Mouse (Mus musculus): ENCODE measurements around the gene Itga11. TPM values are rescaled to one million over a fixed set of nuclear protein-coding genes. Genes with fewer than 3 reads are reported as not detected.

The Itga11 gene
- 0.36 and 0.62 TPM in 2 replicates for polyA plus RNA-seq (2016; fragmentation: Nextera tagmentation; extraction: Ambion mirVana)

GRCm38 (mm10) chr9:62677641-62678549 lies at the start of gene Itga11:
TSS of gene Itga11 (plus strand) at chr9:62677826.
- Histone ChIP-seq H3K4me3 (peak within 1 kb of the TSS; percentile 60), H3K27ac (peak within 1 kb of the TSS; percentile 78), H3K4me1 (peaks cover 25% of the 10 kb centered on the region), H3K36me3 (no peaks in the 10 kb centered on the region), H3K9me3 (no peaks in the 10 kb centered on the region), H3K27me3 (ENCODE audit: insufficient read depth, poor library complexity, severe bottlenecking) (peaks cover 84% of the 10 kb centered on the region)
- 2% methylated on average over 45 of the region's 45 CpGs for WGBS
- no peak for DNase-seq (ENCODE audit: low spot score)

DNA sequence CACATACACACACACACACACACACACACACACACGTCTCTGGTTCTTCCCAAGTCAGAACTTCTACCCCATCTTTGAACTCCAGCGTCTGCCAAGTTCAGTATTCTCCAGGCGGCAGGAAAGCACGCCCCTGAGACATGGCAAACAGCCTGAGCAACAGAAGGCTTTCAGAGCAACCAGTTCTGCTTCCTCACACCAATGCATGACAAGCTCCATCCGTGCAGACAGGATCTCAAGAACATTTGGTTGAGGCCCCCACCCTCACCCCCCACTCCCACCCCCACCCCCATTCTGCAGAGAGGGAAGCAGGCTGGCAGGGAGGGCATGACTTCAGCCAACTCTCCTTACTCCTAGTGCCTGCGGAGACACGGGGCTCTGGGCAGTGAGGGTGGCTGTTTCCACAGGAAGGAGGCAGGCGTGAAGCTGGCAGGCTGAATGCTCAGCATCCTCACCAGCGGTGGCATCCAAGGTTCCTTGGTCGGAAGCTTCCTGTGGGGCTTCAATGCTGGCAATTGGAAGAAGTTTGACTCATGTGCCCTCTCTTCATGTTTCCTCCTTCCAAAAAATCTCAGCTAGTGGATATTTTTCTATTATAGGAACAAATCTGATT lies 46.9 kb upstream of the Itga11 start:
- no peak for DNase-seq (ENCODE audit: low spot score)
- H3K9me3 ChIP-seq: no peaks in the 10 kb centered on the region
- H3K4me1 ChIP-seq: peaks cover 33% of the 10 kb centered on the region
- WGBS: 71% methylated on average over 10 of the region's 10 CpGs
- H3K4me3 ChIP-seq: no peak overlapping the region
- no peaks in the 10 kb centered on the region for H3K36me3 ChIP-seq
- 0 out of 2 replicates have a peak overlapping the region, but pooled peaks have one; percentile 0 for H3K27ac ChIP-seq
- H3K27me3 ChIP-seq (ENCODE audit: insufficient read depth, poor library complexity, severe bottlenecking): no peaks in the 10 kb centered on the region

DNA sequence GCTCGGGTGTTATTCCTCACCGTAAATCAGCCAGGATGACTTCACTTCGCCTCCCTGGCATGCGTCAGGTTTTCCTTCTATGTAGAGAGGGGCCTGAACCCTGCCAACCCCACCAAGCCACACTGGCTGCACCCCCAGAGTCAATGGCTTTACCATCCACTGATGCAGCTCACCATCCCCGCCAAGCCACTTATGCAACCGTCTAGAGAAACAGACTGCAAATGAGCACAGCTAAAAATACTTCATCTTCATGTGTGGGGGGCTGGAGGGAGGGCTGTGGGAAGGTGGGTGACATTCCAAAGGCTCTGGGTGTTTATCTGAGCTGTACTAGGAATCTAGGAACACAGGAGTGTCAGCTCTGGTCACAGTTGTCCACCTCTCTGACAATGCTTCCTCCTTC lies 45.2 kb upstream of the Itga11 start:
- H3K4me3 ChIP-seq: no peak overlapping the region
- H3K27ac ChIP-seq: peak overlapping the region; percentile 73
- no peaks in the 10 kb centered on the region for H3K36me3 ChIP-seq
- no peak for DNase-seq (ENCODE audit: low spot score)
- peaks cover 24% of the 10 kb centered on the region for H3K4me1 ChIP-seq
- no peaks in the 10 kb centered on the region for H3K27me3 ChIP-seq (ENCODE audit: insufficient read depth, poor library complexity, severe bottlenecking)
- H3K9me3 ChIP-seq: no peaks in the 10 kb centered on the region
- 65% methylated on average over 6 of the region's 6 CpGs for WGBS

DNA sequence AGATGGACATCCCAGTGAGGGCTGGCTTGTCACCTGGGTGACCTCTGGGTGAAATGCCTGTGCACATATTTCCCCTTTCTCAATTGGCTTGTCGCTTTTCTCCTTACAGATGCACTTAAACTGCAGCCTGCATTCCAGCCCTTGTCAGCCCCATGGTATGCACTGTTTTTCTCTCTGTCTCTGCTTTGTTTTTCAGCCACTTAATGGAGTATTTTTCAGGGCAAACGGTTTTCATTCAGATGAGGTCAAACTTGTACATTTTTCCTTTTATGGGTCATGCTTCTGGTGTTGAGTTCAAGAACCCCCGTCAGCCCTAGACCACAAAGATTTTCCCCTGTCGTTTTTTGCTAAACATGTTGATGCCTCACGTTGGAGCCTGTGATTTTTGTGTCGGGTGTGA lies 39.6 kb upstream of the Itga11 start:
- Histone ChIP-seq H3K27ac (peak overlapping the region; percentile 38; the same call in 1 of the 2 replicates), H3K4me3 (no peak overlapping the region), H3K4me1 (peaks cover 19% of the 10 kb centered on the region), H3K36me3 (no peaks in the 10 kb centered on the region), H3K27me3 (ENCODE audit: insufficient read depth, poor library complexity, severe bottlenecking) (0 out of 2 replicates have a peak, but pooled peaks cover 3% of the 10 kb centered on the region), H3K9me3 (no peaks in the 10 kb centered on the region)
- WGBS: 52% methylated on average over 6 of the region's 6 CpGs
- no peak for DNase-seq (ENCODE audit: low spot score)

GRCm38 (mm10) chr9:62639686-62640085 lies 37.9 kb upstream of the Itga11 start:
- H3K27me3 ChIP-seq (ENCODE audit: insufficient read depth, poor library complexity, severe bottlenecking): 0 out of 2 replicates have a peak, but pooled peaks cover 3% of the 10 kb centered on the region
- no peak overlapping the region for H3K4me3 ChIP-seq
- H3K27ac ChIP-seq: no peak overlapping the region
- peaks cover 17% of the 10 kb centered on the region for H3K4me1 ChIP-seq
- no peaks in the 10 kb centered on the region for H3K36me3 ChIP-seq
- 59% methylated on average over 4 of the region's 4 CpGs for WGBS
- no peaks in the 10 kb centered on the region for H3K9me3 ChIP-seq
- no peak for DNase-seq (ENCODE audit: low spot score)

DNA sequence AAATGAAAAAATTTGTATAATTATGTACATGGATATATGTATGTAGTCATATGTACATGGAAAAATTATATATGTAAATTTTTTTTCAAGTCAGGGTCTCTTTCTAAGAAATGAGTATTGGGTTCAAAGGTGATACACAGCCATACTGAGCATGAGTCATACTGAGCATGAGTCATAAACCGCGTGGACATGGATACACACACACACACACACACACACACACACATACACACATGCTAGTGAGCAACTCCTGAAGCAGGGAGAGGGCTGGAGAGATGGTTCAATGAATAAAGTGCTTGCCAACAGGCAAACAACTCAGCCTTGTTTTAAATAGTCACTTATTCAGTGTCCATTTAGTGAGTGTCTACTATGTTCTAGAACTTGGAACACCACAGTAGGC lies 37.4 kb upstream of the Itga11 start:
- no peak for DNase-seq (ENCODE audit: low spot score)
- Histone ChIP-seq H3K36me3 (no peaks in the 10 kb centered on the region), H3K27me3 (ENCODE audit: insufficient read depth, poor library complexity, severe bottlenecking) (0 out of 2 replicates have a peak, but pooled peaks cover 3% of the 10 kb centered on the region), H3K27ac (no peak overlapping the region), H3K4me1 (peaks cover 17% of the 10 kb centered on the region), H3K9me3 (no peaks in the 10 kb centered on the region), H3K4me3 (no peak overlapping the region)
- 88% methylated on average over 2 of the region's 2 CpGs for WGBS

DNA sequence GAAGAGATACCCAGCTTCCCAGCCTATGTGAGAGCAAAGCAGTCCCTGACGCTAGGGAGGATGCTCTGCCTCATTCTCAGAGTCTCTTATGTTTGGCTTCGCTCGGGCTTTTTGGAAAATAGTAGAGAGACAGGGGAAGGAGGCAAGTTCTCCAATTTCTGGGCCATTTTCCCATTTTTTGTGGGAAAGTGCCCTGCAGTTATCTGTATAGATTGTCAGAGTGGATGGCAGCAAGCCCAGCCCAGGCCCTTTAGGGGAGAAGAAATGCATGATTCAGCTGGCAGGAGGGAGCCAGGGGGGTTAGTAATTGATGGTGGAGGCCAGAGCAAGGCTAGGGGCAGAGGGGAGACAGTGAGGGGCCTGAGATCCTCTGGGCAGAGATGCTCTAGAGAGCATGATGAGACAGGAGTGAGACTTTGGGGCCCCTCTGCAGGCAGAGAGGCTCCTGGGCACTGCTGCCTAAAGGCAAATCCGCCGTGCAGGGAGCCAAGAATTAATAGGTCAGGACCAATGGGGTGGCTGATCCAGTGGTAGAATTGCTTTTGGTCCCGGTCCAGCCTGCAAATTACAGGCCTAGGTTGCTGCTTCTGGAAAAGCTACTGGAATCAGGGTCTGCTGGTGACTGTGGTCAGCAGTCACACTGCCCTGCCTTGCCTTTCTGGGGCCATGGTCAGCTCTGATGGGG lies 31.8 kb upstream of the Itga11 start:
- Histone ChIP-seq H3K27ac (no peak overlapping the region), H3K9me3 (no peaks in the 10 kb centered on the region), H3K4me1 (peaks cover 12% of the 10 kb centered on the region), H3K4me3 (no peak overlapping the region), H3K27me3 (ENCODE audit: insufficient read depth, poor library complexity, severe bottlenecking) (0 out of 2 replicates have a peak, but pooled peaks cover under 1% of the 10 kb centered on the region), H3K36me3 (no peaks in the 10 kb centered on the region)
- no peak for DNase-seq (ENCODE audit: low spot score)
- 82% methylated on average over 6 of the region's 6 CpGs for WGBS

DNA sequence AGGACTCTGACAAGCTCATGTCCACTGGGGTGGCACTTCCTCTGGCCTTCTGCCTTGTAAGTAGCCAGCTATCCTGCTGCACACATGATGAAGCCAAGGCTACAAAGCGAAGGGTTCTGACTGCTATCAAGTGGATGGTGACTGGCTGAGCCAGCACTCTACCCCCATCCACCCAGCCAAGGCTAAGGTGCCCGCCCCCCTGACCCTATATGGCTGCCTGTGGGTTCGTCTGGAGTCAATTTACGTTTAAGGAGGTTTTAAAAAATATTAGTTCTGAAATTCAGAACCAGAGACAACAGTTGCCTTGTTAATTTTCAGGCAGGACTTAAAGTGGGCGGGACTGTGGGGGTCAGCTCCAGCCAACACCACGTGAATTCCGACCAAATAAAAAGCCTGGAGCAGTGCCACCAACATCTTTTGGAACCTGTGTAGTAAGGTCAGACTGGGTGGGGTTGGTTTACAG lies 30.9 kb upstream of the Itga11 start:
- Histone ChIP-seq H3K27ac (no peak overlapping the region), H3K36me3 (no peaks in the 10 kb centered on the region), H3K4me1 (peaks cover 12% of the 10 kb centered on the region), H3K4me3 (no peak overlapping the region), H3K9me3 (no peaks in the 10 kb centered on the region), H3K27me3 (ENCODE audit: insufficient read depth, poor library complexity, severe bottlenecking) (no peaks in the 10 kb centered on the region)
- DNase-seq (ENCODE audit: low spot score): no peak
- 75% methylated on average over 7 of the region's 7 CpGs for WGBS

GRCm38 (mm10) chr9:62649444-62649843 lies 28.2 kb upstream of the Itga11 start:
- no peak for DNase-seq (ENCODE audit: low spot score)
- H3K4me1 ChIP-seq: peaks cover 12% of the 10 kb centered on the region
- H3K27ac ChIP-seq: no peak overlapping the region
- H3K36me3 ChIP-seq: no peaks in the 10 kb centered on the region
- no peaks in the 10 kb centered on the region for H3K27me3 ChIP-seq (ENCODE audit: insufficient read depth, poor library complexity, severe bottlenecking)
- WGBS: 78% methylated on average over 3 of the region's 3 CpGs
- no peaks in the 10 kb centered on the region for H3K9me3 ChIP-seq
- no peak overlapping the region for H3K4me3 ChIP-seq

DNA sequence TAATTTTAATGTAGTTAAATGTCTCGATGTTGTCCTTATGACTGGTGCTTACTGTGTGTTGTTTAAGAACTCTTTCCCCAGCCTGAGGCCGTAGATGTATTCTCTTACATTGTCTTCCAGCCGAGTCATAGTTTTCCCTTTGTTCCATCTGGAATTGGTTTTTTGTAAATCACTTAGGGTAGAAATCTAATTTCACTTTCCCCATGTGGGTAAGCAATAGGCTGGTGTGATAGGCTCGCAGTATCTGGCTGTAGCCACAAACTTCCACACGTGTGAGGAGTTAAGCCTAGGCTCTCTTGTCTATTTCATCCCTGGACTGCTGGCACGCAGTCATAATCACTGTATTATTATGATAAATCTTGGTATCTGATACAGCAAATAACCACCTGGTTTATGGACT lies 26.9 kb upstream of the Itga11 start:
- 87% methylated on average over 6 of the region's 6 CpGs for WGBS
- Histone ChIP-seq H3K27ac (no peak overlapping the region), H3K4me3 (no peak overlapping the region), H3K27me3 (ENCODE audit: insufficient read depth, poor library complexity, severe bottlenecking) (peaks cover 3% of the 10 kb centered on the region; the same call in 1 of the 2 replicates), H3K9me3 (no peaks in the 10 kb centered on the region), H3K36me3 (no peaks in the 10 kb centered on the region), H3K4me1 (peaks cover 12% of the 10 kb centered on the region)
- DNase-seq (ENCODE audit: low spot score): no peak

DNA sequence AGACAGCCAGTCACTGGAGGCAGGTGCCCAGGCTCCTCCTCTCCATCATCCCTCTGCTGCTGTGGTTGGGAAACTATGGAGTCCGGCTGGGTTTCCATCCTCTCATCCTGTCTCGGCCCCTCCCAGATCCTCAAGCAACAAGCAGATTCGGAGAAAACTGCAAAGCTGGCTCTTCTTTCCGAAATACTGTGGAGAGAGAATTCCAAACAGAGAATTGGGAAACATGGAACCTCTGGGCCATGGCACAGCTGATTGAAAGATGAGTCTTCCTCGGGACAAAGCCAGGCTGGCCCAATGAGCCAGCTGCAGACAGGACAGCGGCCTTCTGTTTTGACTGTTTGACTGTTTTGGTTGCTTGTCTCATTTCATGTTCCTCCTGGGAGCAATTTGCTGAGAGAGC lies 23.3 kb upstream of the Itga11 start:
- whole genome bisulfite sequencing: 60% methylated on average over 6 of the region's 6 CpGs
- Histone ChIP-seq H3K36me3 (no peaks in the 10 kb centered on the region), H3K4me3 (no peak overlapping the region), H3K9me3 (no peaks in the 10 kb centered on the region), H3K4me1 (no peaks in the 10 kb centered on the region), H3K27ac (no peak overlapping the region), H3K27me3 (ENCODE audit: insufficient read depth, poor library complexity, severe bottlenecking) (peaks cover 3% of the 10 kb centered on the region; the same call in 1 of the 2 replicates)
- no peak for DNase-seq (ENCODE audit: low spot score)

- DNase-seq (ENCODE audit: low spot score): no peak
- Histone ChIP-seq H3K4me1 (no peaks in the 10 kb centered on the region), H3K4me3 (no peak overlapping the region), H3K27me3 (ENCODE audit: insufficient read depth, poor library complexity, severe bottlenecking) (peaks cover 3% of the 10 kb centered on the region; the same call in 1 of the 2 replicates), H3K9me3 (no peaks in the 10 kb centered on the region), H3K36me3 (no peaks in the 10 kb centered on the region), H3K27ac (no peak overlapping the region)
- WGBS: 77% methylated on average over 3 of the region's 3 CpGs
Measured at GRCm38 (mm10) chr9:62658016-62658415, 19.6 kb upstream of the Itga11 start.

Measured in heart, embryonic 10.5 days (tissue).